Mouse (Mus musculus): ENCODE data around the gene Sphk2. TPM values are rescaled to one million over a fixed set of nuclear protein-coding genes. Genes with fewer than 3 reads are reported as not detected.
A peak's percentile ranks its signal among the peaks of the same experiment; 100 is the strongest.

Sphk2 gene
- polyA plus RNA-seq, 1 experiment from 2014 or later = 18.5 TPM

- peak overlapping the region; percentile 66; the same call in 1 of the 2 replicates for H3K9ac ChIP-seq
- peaks cover 61% of the 10 kb centered on the region for H3K4me1 ChIP-seq (replicated peaks)
- H3K4me3 ChIP-seq = peak overlapping the region; percentile 69
- peaks cover 28% of the 10 kb centered on the region for H3K27me3 ChIP-seq (replicated peaks)
- no peaks in the 10 kb centered on the region for H3K36me3 ChIP-seq
- 35% methylated on average over 12 of the region's 12 CpGs for WGBS
- H3K4me2 ChIP-seq = peak overlapping the region; percentile 95
- ATAC-seq (ENCODE audit: insufficient number of reproducible peaks, low FRiP score) = no peak
- H3K27ac ChIP-seq (ENCODE audit: poor library complexity, severe bottlenecking) = peak overlapping the region; percentile 73
- no peaks in the 10 kb centered on the region for H3K9me3 ChIP-seq (replicated peaks)
These were observed 14.2 kb downstream of the Sphk2 start for GRCm38 (mm10) chr7:45703521-45704033.

DNA sequence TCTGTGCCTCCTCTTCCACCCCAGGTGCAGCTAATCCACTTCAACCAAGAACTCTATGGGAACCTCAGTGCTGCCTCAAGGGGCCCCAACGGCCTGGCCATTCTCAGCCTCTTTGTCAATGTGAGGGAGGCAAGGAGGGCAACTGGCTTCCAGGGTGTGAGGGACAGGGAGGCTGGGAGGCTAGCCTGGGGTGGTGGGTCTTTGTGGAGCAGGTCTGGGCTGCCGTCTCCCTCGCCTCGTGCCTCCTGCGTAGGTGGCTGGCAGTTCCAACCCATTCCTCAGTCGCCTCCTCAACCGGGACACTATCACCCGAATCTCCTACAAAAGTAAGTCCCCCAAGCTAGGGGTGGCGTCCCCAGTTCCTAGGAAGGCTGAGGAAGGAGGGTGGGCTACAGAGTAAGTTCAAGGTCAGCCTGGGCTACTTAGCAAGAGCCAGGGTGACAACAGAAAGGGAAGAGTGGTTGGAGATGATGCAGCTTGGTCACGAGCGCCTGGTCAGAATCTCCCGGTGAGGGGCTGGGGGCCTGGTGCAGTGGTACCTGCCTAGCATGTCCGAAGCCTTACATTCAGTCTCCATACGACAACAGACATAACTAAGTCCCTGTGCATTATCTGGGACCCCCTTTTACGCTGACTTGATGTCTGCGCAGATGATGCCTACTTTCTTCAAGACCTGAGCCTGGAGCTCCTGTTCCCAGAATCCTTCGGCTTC lies 14.8 kb downstream of the Sphk2 start:
- no peak overlapping the region for H3K27ac ChIP-seq (ENCODE audit: poor library complexity, severe bottlenecking)
- H3K4me2 ChIP-seq = peak overlapping the region; percentile 95; the same call in 1 of the 2 replicates
- H3K36me3 ChIP-seq = no peaks in the 10 kb centered on the region
- no peak for ATAC-seq (ENCODE audit: insufficient number of reproducible peaks, low FRiP score)
- no peaks in the 10 kb centered on the region for H3K9me3 ChIP-seq (replicated peaks)
- peaks cover 55% of the 10 kb centered on the region for H3K4me1 ChIP-seq (replicated peaks)
- no peak overlapping the region for H3K4me3 ChIP-seq
- WGBS = 85% methylated on average over 17 of the region's 17 CpGs
- H3K27me3 ChIP-seq (replicated peaks) = peaks cover 34% of the 10 kb centered on the region
- no peak overlapping the region for H3K9ac ChIP-seq

GRCm38 (mm10) chr7:45702316-45702715 lies 15.5 kb downstream of the Sphk2 start:
- H3K4me2 ChIP-seq = no peak overlapping the region
- WGBS = 81% methylated on average over 11 of the region's 11 CpGs
- H3K9me3 ChIP-seq (replicated peaks) = no peaks in the 10 kb centered on the region

GRCm38 (mm10) chr7:45701607-45702006 lies 16.2 kb downstream of the Sphk2 start:
- H3K36me3 ChIP-seq = no peaks in the 10 kb centered on the region
- peaks cover 36% of the 10 kb centered on the region for H3K27me3 ChIP-seq (replicated peaks)
- H3K4me1 ChIP-seq (replicated peaks) = peaks cover 45% of the 10 kb centered on the region
- no peaks in the 10 kb centered on the region for H3K9me3 ChIP-seq (replicated peaks)
- H3K4me2 ChIP-seq = peak overlapping the region; percentile 79
- ATAC-seq (ENCODE audit: insufficient number of reproducible peaks, low FRiP score) = no peak
- no peak overlapping the region for H3K4me3 ChIP-seq
- 84% methylated on average over 11 of the region's 11 CpGs for WGBS
- H3K27ac ChIP-seq (ENCODE audit: poor library complexity, severe bottlenecking) = no peak overlapping the region
- peak overlapping the region; percentile 68; the same call in 1 of the 2 replicates for H3K9ac ChIP-seq

More at GRCm38 (mm10) chr7:45702316-45702715, 15.5 kb downstream of the Sphk2 start:
- ATAC-seq (ENCODE audit: insufficient number of reproducible peaks, low FRiP score) = no peak
- Histone ChIP-seq H3K27me3 (replicated peaks) (peaks cover 36% of the 10 kb centered on the region), H3K36me3 (no peaks in the 10 kb centered on the region), H3K4me3 (no peak overlapping the region), H3K27ac (ENCODE audit: poor library complexity, severe bottlenecking) (no peak overlapping the region), H3K9ac (no peak overlapping the region), H3K4me1 (replicated peaks) (peaks cover 49% of the 10 kb centered on the region)

DNA sequence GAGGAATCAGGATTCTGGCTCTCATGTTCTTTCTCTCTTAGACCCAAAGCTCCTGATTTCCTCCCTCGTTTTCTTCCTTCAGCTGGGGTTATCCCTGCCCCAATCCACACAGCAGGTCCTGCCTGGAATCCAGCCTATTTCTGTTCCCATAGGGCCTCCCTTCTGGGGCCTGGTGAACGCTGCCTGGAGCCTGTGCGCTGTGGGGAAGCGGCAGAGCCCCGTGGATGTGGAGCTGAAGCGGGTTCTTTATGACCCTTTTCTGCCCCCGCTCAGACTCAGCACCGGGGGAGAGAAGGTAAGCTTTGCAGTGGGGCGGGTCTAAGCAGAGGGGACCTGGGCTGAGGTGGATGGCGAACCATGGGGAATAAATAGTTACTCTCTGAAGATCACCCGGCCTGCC lies 16.7 kb downstream of the Sphk2 start:
- no peak for ATAC-seq (ENCODE audit: insufficient number of reproducible peaks, low FRiP score)
- Histone ChIP-seq H3K9ac (peak overlapping the region; percentile 68), H3K27me3 (replicated peaks) (peaks cover 36% of the 10 kb centered on the region), H3K4me3 (peak overlapping the region; percentile 48), H3K36me3 (no peaks in the 10 kb centered on the region), H3K9me3 (replicated peaks) (no peaks in the 10 kb centered on the region), H3K4me1 (replicated peaks) (peaks cover 41% of the 10 kb centered on the region), H3K27ac (ENCODE audit: poor library complexity, severe bottlenecking) (0 out of 2 replicates have a peak overlapping the region, but pooled peaks have one; percentile 64), H3K4me2 (peak overlapping the region; percentile 79)
- 35% methylated on average over 11 of the region's 11 CpGs for WGBS

DNA sequence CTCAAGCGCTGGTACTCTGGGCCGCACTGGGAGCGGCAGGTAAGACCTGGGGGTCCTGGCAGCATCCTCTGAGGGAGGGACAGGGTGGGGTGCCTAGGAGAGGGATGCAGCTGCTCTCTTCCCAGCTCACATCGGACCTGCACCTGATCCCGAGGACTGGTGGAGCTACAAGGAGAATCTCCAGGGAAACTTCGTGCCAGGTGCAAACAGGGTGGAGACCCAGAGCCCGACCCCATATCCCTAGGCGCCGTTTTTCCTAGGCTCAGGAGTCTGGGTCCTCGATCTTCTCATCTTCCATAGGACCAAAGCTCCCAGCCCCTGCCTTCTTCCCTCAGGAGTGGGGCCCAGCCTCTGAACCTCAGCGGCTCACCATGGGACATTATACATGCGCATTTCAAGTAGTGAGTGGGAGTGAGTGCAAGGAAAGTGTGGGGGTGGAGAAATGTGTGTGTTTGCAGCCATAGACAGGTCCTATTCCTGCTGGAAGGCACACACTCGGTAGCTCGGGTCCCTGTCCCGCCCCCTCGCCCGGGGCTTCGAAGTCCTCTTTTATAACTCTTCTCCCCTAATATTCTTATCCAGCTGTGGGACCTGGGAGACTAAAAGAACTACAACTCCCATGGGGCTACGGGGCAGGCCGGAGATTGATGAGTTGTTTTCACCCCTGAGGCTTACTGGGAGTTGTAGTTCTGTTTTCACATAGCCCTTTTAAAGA lies 17.3 kb downstream of the Sphk2 start:
- WGBS = 1% methylated on average over 20 of the region's 20 CpGs

DNA sequence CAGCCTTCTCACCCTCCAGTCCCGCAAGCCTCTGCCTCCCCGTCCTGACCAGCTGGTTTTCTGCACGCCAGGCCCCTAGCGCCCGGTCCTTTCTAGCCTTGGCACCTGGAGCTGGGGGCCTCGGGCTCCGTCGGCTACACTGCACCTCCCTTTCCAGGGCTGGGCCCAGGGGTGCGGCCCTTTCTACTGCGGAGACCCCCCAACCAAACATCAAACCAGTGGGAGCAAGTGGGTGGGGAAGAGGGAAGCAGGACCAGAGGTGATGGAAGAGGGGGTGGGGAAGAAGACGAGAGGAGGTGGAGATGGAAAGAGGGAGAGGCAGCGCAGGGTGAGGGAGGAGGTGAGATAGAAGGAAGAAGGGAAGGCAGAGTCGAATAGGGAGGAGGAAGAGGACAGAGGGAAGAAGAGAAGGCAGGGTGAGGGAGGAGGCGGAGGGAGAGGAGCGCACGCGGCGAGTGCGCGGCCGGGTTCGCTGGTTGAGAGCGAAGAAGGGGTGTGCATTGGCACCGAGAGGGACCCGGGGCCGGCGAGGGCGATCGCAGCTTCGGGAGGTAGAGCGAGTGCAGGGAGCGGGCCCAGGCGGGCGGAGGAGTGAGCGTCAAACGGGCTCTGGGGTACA lies 18.2 kb downstream of the Sphk2 start, which contains the start of gene Car11:
TSS of gene Car11 (plus strand) at position 321 of the 619 bp plus-strand sequence.
- Histone ChIP-seq H3K27ac (ENCODE audit: poor library complexity, severe bottlenecking) (no peak within 1 kb of the TSS), H3K9ac (peak within 1 kb of the TSS; percentile 64), H3K27me3 (replicated peaks) (peaks cover 36% of the 10 kb centered on the region), H3K36me3 (no peaks in the 10 kb centered on the region), H3K4me3 (peak within 1 kb of the TSS; percentile 48), H3K9me3 (replicated peaks) (no peaks in the 10 kb centered on the region), H3K4me1 (replicated peaks) (peaks cover 32% of the 10 kb centered on the region), H3K4me2 (peak within 1 kb of the TSS; percentile 79)
- no peak for ATAC-seq (ENCODE audit: insufficient number of reproducible peaks, low FRiP score)
- WGBS = 2% methylated on average over 36 of the region's 36 CpGs

More for the DNA sequence above, 17.3 kb downstream of the Sphk2 start:
- Histone ChIP-seq H3K9ac (peak overlapping the region; percentile 64), H3K4me3 (peak overlapping the region; percentile 48), H3K9me3 (replicated peaks) (no peaks in the 10 kb centered on the region), H3K36me3 (no peaks in the 10 kb centered on the region), H3K27me3 (replicated peaks) (peaks cover 36% of the 10 kb centered on the region), H3K4me1 (replicated peaks) (peaks cover 35% of the 10 kb centered on the region), H3K4me2 (peak overlapping the region; percentile 79), H3K27ac (ENCODE audit: poor library complexity, severe bottlenecking) (no peak overlapping the region)
- no peak for ATAC-seq (ENCODE audit: insufficient number of reproducible peaks, low FRiP score)

DNA sequence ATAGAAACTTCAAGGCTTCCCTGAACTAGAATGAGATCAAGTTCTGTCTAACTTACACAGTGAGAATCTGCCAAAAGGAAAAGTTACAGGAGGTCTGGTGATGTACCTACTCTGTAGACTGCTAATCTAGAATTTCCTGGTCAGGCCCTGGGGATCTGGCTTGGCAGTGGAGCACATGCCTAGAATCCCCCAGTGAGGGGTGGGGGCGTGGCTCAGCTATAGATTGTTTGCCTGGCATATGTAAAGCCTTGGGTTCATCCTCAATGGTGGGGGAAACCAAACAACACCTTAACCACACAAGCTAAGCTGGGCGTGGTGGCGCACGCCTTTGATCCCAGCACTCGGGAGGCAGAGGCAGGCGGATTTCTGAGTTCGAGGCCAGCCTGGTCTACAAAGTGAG lies 19.9 kb downstream of the Sphk2 start:
- Histone ChIP-seq H3K9me3 (replicated peaks) (no peaks in the 10 kb centered on the region), H3K4me3 (no peak overlapping the region), H3K4me1 (replicated peaks) (peaks cover 20% of the 10 kb centered on the region), H3K27me3 (replicated peaks) (peaks cover 36% of the 10 kb centered on the region), H3K4me2 (no peak overlapping the region), H3K36me3 (no peaks in the 10 kb centered on the region), H3K9ac (no peak overlapping the region), H3K27ac (ENCODE audit: poor library complexity, severe bottlenecking) (no peak overlapping the region)
- no peak for ATAC-seq (ENCODE audit: insufficient number of reproducible peaks, low FRiP score)
- 79% methylated on average over 7 of the region's 7 CpGs for WGBS

GRCm38 (mm10) chr7:45695098-45695497 lies 22.7 kb downstream of the Sphk2 start:
- Histone ChIP-seq H3K4me3 (no peak overlapping the region), H3K4me1 (replicated peaks) (peaks cover 16% of the 10 kb centered on the region), H3K27ac (ENCODE audit: poor library complexity, severe bottlenecking) (no peak overlapping the region), H3K9me3 (replicated peaks) (no peaks in the 10 kb centered on the region), H3K4me2 (no peak overlapping the region), H3K27me3 (replicated peaks) (peaks cover 24% of the 10 kb centered on the region), H3K36me3 (no peaks in the 10 kb centered on the region), H3K9ac (no peak overlapping the region)
- ATAC-seq (ENCODE audit: insufficient number of reproducible peaks, low FRiP score) = no peak
- 32% methylated on average over 6 of the region's 6 CpGs for WGBS

DNA sequence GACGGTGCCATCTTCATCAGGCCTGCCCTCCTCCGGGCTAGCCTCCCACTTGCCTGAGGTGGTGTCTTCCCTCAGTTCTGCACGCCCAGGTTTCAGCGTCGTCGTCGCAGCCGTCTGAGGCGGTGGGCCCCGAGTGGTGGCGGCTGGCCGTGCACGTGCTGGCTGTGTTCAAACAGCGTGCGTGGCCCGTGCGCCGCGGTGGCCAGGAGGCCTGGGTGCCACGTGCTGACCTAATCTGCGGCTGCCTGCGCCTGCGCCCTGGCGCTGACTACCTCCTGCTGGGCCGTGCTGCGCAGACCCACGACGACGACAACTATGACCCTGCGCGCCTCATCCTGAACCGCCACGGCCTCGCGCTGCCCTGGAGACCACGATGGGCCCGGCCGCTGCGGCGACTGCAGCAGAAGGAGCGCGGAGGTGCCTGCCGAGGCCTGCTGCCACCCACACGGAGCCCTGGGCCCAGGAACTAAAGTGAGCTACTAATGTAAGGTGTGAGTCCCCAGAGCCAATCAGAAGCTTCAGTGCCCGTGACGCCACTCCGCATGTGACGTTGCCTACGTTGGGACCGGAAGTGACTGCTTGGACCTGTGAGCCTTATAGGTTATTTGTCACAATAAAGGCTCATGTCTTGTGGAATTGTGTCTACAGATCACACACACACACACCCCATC lies 23.7 kb downstream of the Sphk2 start, which contains the start of gene Sec1:
TSS of gene Sec1 (minus strand) at position 482 of the 671 bp plus-strand sequence.
- Histone ChIP-seq H3K9me3 (replicated peaks) (no peaks in the 10 kb centered on the region), H3K9ac (no peak within 1 kb of the TSS), H3K4me2 (no peak within 1 kb of the TSS), H3K27me3 (replicated peaks) (peaks cover 13% of the 10 kb centered on the region), H3K4me3 (no peak within 1 kb of the TSS), H3K36me3 (no peaks in the 10 kb centered on the region), H3K4me1 (replicated peaks) (peaks cover 17% of the 10 kb centered on the region), H3K27ac (ENCODE audit: poor library complexity, severe bottlenecking) (no peak within 1 kb of the TSS)
- 85% methylated on average over 50 of the region's 50 CpGs for WGBS
- ATAC-seq (ENCODE audit: insufficient number of reproducible peaks, low FRiP score) = no peak
